Mouse (Mus musculus) intestine, embryonic 14.5 days (tissue): Measurements from ENCODE around the gene Clic1. TPM values are rescaled to one million over a fixed set of nuclear protein-coding genes. Genes with fewer than 3 reads are reported as not detected.

ENCODE experiments used
- ATAC-seq: fragments of 200-750 bp; cut with Nextera tagmentation; replicated peaks from 2 replicates; pipeline ENCODE4 v1.8.0; 2017; ENCODE audit warnings: low read depth, moderate number of reproducible peaks, moderate TSS enrichment, moderate library complexity; ENCODE audit not compliant: low FRiP score, low TSS enrichment
- DNase-seq: peaks from one replicate; pipeline ENCODE4 v3.0.0-alpha.2; 2018; ENCODE audit warnings: low spot score
- H3K27ac ChIP-seq: fragments of 300-500 bp; sonication (generic); 2 replicates; pipeline ENCODE4 v1.5.1; 2014; ENCODE audit warnings: low read depth, mild to moderate bottlenecking, control low read depth
- H3K27me3 ChIP-seq: fragments of 300-500 bp; sonication (generic); replicated peaks from 2 replicates; pipeline ENCODE4 v1.6.1; 2014; ENCODE audit warnings: low read length, control low read depth; ENCODE audit not compliant: control insufficient read depth, insufficient read depth
- H3K36me3 ChIP-seq: fragments of 300-500 bp; sonication (generic); 2 replicates; pipeline ENCODE4 v1.6.1; 2014; ENCODE audit warnings: low read length, control low read depth; ENCODE audit not compliant: control insufficient read depth, insufficient read depth
- H3K4me1 ChIP-seq: fragments of 300-500 bp; sonication (generic); replicated peaks from 2 replicates; pipeline ENCODE4 v1.6.1; 2014; ENCODE audit warnings: low read length, control low read depth, mixed read lengths; ENCODE audit not compliant: control insufficient read depth, insufficient read depth
- H3K4me2 ChIP-seq: fragments of 300-500 bp; sonication (generic); 2 replicates; pipeline ENCODE4 v1.6.1; 2014; ENCODE audit warnings: low read length
- H3K4me3 ChIP-seq: fragments of 300-500 bp; sonication (generic); 2 replicates; pipeline ENCODE4 v1.5.1; 2014; ENCODE audit warnings: low read depth, low read length, control low read depth, mixed read lengths
- H3K9ac ChIP-seq: fragments of 300-500 bp; sonication (generic); 2 replicates; pipeline ENCODE4 v1.6.1; 2014; ENCODE audit warnings: mild to moderate bottlenecking, low read length
- H3K9me3 ChIP-seq: fragments of 300-500 bp; sonication (generic); 2 replicates; pipeline ENCODE4 v1.6.1; 2016; ENCODE audit warnings: low read length, control low read depth; ENCODE audit not compliant: control insufficient read depth
- WGBS: fragments of 180-500 bp; shearing (Covaris S2); extraction: QIAGEN DNeasy Blood & Tissue Kit; methylation state at CpG from one replicate; pipeline ENCODE4 v1.1.7; 2014; 5-methylcytosine and 5-hydroxymethylcytosine counted together
- polyA plus RNA-seq: library from polyadenylated mRNA; unstranded; fragments of >200 nt; fragmentation: Nextera tagmentation; extraction: Ambion mirVana; gene quantifications from 2 replicates; pipeline ENCODE4 v1.2.1, GENCODE M21; 2014

The Clic1 gene
- polyA plus RNA-seq, 1 experiment from 2014 or later: 113 TPM

- Histone ChIP-seq H3K4me2 (no peak overlapping the region), H3K9ac (no peak overlapping the region), H3K4me1 (peaks cover 20% of the 10 kb centered on the region; the same call in 1 of the 2 replicates), H3K9me3 (no peaks in the 10 kb centered on the region), H3K27ac (no peak overlapping the region), H3K4me3 (no peak overlapping the region), H3K27me3 (no peaks in the 10 kb centered on the region), H3K36me3 (no peaks in the 10 kb centered on the region)
- 76% methylated on average over 5 of the region's 5 CpGs for WGBS
- DNase-seq (no peak), ATAC-seq (no peak)
Measured at GRCm38 (mm10) chr17:35023221-35023620, 26.5 kb upstream of the Clic1 start.

- H3K9me3 ChIP-seq: no peaks in the 10 kb centered on the region
- H3K4me3 ChIP-seq: no peak overlapping the region
- H3K27me3 ChIP-seq: no peaks in the 10 kb centered on the region
- ATAC-seq (peak; percentile 14; the same call in 1 of the 2 replicates), DNase-seq (no peak)
- H3K36me3 ChIP-seq: no peaks in the 10 kb centered on the region
- H3K9ac ChIP-seq: no peak overlapping the region
- H3K4me1 ChIP-seq: peaks cover 20% of the 10 kb centered on the region; the same call in 1 of the 2 replicates
- no peak overlapping the region for H3K27ac ChIP-seq
- no peak overlapping the region for H3K4me2 ChIP-seq
- WGBS: 63% methylated on average over 4 of the region's 4 CpGs
Measured at GRCm38 (mm10) chr17:35023756-35024155, 26.0 kb upstream of the Clic1 start.

DNA sequence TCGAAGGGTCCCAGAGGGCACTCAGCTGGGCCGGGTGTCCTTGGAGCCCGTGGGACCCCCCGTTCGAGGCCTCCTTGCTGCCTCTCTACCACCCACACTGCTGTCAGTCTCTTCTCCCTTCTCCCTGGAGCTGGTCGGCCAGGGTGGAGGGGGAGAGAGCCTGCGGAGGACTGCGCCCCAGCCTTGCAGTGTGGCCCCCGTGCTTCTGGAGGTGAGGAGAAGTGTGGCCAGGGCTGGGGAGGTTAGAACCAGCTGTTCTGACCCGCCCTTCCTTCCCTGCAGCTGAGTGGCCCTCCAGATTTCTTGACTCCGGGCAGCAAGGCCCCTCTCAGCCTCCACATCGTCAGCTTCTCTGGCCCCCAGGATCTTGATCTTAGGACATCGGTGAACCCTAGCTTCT lies 25.5 kb upstream of the Clic1 start:
- H3K4me1 ChIP-seq: peaks cover 20% of the 10 kb centered on the region; the same call in 1 of the 2 replicates
- ATAC-seq (no peak), DNase-seq (no peak)
- WGBS: 70% methylated on average over 13 of the region's 13 CpGs
- no peaks in the 10 kb centered on the region for H3K9me3 ChIP-seq
- no peak overlapping the region for H3K4me2 ChIP-seq
- H3K27ac ChIP-seq: no peak overlapping the region
- no peak overlapping the region for H3K4me3 ChIP-seq
- no peak overlapping the region for H3K9ac ChIP-seq
- no peaks in the 10 kb centered on the region for H3K36me3 ChIP-seq
- no peaks in the 10 kb centered on the region for H3K27me3 ChIP-seq

DNA sequence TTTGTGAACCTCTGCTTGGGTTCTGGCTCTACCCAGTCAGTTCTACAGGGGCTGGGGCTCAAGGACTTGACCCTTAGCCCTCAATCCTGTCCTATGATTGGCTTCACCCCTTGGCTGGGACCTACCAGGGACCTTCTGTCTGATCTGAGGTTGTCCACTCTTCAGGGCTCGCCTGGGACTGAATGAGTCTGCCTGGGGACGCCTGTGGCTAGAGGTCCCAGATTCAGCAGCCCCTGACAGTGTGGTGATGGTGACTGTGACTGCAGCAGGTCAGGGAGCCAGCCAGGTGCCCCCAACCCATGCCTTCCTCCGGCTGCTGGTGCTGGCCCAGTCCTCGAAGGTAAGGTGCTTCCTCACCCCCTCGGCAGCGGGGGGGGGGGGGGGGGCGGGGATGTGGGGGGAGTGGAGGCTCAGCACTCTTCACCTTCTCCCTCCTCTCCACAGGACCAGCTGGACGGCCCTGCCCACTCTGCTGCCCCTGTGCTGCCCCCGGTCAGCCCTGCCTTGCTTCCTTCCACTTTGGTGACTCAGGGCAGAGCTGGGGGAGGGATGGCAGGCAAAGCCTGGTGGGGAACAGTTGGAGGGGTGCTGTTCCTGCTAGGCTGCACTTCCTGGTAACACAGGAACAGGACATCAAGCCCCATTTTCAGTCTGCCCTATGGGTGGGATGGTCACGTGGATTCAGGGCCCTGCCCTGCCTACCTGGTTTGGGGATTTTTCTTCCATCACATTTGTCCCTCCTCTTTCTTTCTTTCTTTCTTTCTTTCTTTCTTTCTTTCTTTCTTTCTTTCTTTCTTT lies 24.9 kb upstream of the Clic1 start:
- DNase-seq (no peak), ATAC-seq (no peak)
- Histone ChIP-seq H3K4me2 (no peak overlapping the region), H3K36me3 (no peaks in the 10 kb centered on the region), H3K4me3 (no peak overlapping the region), H3K27me3 (no peaks in the 10 kb centered on the region), H3K9ac (no peak overlapping the region), H3K27ac (no peak overlapping the region), H3K9me3 (no peaks in the 10 kb centered on the region), H3K4me1 (peaks cover 20% of the 10 kb centered on the region; the same call in 1 of the 2 replicates)
- WGBS: 59% methylated on average over 7 of the region's 10 CpGs

GRCm38 (mm10) chr17:35026206-35026605 lies 23.6 kb upstream of the Clic1 start:
- ATAC-seq (no peak), DNase-seq (no peak)
- H3K4me1 ChIP-seq: peaks cover 20% of the 10 kb centered on the region; the same call in 1 of the 2 replicates
- H3K27me3 ChIP-seq: no peaks in the 10 kb centered on the region
- H3K36me3 ChIP-seq: no peaks in the 10 kb centered on the region
- H3K4me2 ChIP-seq: no peak overlapping the region
- no peak overlapping the region for H3K9ac ChIP-seq
- H3K27ac ChIP-seq: no peak overlapping the region
- 82% methylated on average over 5 of the region's 5 CpGs for WGBS
- H3K9me3 ChIP-seq: no peaks in the 10 kb centered on the region
- H3K4me3 ChIP-seq: no peak overlapping the region

- H3K4me3 ChIP-seq: peak within 1 kb of the TSS; percentile 1; the same call in 1 of the 2 replicates
- no peaks in the 10 kb centered on the region for H3K9me3 ChIP-seq
- ATAC-seq: peak; percentile 40
- H3K4me1 ChIP-seq: peaks cover 14% of the 10 kb centered on the region; the same call in 1 of the 2 replicates
- 0 out of 2 replicates have a peak within 1 kb of the TSS, but pooled peaks have one; percentile 5 for H3K9ac ChIP-seq
- 38% methylated on average over 13 of the region's 13 CpGs for WGBS
- DNase-seq: peak; percentile 67
- peak within 1 kb of the TSS; percentile 77 for H3K27ac ChIP-seq
- no peaks in the 10 kb centered on the region for H3K36me3 ChIP-seq
- H3K4me2 ChIP-seq: peak within 1 kb of the TSS; percentile 29
- H3K27me3 ChIP-seq: no peaks in the 10 kb centered on the region
Measured at GRCm38 (mm10) chr17:35027277-35028068, 22.3 kb upstream of the Clic1 start, which contains the start of gene Sapcd1. Gene Sapcd1, minus strand, starts transcription at chr17:35028016.

GRCm38 (mm10) chr17:35028315-35028714 lies 21.5 kb upstream of the Clic1 start:
- Histone ChIP-seq H3K4me2 (no peak overlapping the region), H3K9me3 (no peaks in the 10 kb centered on the region), H3K36me3 (no peaks in the 10 kb centered on the region), H3K27ac (no peak overlapping the region), H3K4me1 (peaks cover 14% of the 10 kb centered on the region; the same call in 1 of the 2 replicates), H3K4me3 (no peak overlapping the region), H3K27me3 (no peaks in the 10 kb centered on the region), H3K9ac (no peak overlapping the region)
- WGBS: 64% methylated on average over 2 of the region's 2 CpGs
- DNase-seq (peak; percentile 48), ATAC-seq (no peak)

- H3K4me2 ChIP-seq: no peak overlapping the region
- no peaks in the 10 kb centered on the region for H3K9me3 ChIP-seq
- no peak overlapping the region for H3K9ac ChIP-seq
- H3K27me3 ChIP-seq: no peaks in the 10 kb centered on the region
- H3K4me1 ChIP-seq: peaks cover 11% of the 10 kb centered on the region; the same call in 1 of the 2 replicates
- no peaks in the 10 kb centered on the region for H3K36me3 ChIP-seq
- no peak for ATAC-seq
- WGBS: 38% methylated on average over 19 of the region's 19 CpGs
- H3K4me3 ChIP-seq: no peak overlapping the region
- DNase-seq: no peak
- H3K27ac ChIP-seq: no peak overlapping the region
Measured at GRCm38 (mm10) chr17:35029691-35030532, 19.9 kb upstream of the Clic1 start.
